Mouse (Mus musculus) CD4-positive naive resting alpha-beta T cell, adult 76 days (primary cell): ENCODE results near the gene Hal. TPM values are rescaled to one million over a fixed set of nuclear protein-coding genes. Genes with fewer than 3 reads are reported as not detected.

Experiments
- total RNA-seq: library from RNA; stranded (reverse); gene quantifications from one replicate; pipeline ENCODE4 v1.2.4, GENCODE M21; 2023

Gene Hal
- total RNA-seq = 2.1 TPM

GRCm38 (mm10) chr10:93488066-93488827 is at the start of gene Hal:
Hal (plus strand) TSS chr10:93488768.

GRCm38 (mm10) chr10:93539775-93540430 is 51.3 kb downstream of the Hal start, which contains the start of gene Amdhd1:
Amdhd1 (minus strand) TSS chr10:93540033.

DNA sequence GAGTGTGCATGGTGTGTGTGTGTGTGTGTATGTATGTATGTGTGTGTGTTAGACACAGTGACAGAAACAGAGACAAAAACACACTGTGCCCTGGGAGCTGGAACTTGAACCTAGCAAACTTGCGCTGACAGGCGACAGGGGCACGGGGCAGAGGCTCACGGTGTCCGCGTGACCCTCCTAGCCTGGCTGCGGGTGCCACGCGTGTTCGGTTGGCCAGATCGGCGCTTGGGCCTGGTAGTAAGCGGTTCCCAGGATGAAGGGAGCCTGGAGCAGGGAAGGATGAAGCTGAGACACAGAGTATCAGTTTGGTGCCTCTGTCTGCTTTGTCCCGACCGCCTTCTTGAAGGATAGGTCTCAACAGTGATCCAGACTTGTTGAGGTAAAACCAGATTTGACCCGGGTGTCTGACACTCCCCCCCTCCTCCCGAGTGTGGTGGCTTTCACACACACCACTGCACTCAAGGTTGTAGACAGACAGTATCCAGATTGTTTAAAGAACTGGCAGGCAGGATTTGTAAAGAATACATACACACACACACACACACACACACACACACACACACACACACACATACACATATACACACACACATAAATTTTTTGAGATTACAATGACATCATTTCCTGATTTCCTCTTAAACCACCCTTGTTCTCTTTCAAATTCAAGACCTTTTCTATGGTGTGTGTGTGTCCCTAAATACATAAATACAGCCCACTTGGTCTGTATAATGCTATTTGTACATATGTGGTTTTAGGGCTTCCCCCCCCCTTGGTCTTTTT is 52.1 kb downstream of the Hal start, which contains the start of gene Ccdc38:
Gene Ccdc38 (plus strand): TSS at position 202 of the 780 bp plus-strand sequence.

Other genes with a start within 250 kb of the Hal start
- 38.4 TPM for gene Elk3, start 177.6 kb upstream of the Hal start, total RNA-seq
- gene Lta4h, start 35.4 kb upstream of the Hal start, total RNA-seq = 123 TPM
- gene Amdhd1, start 51.3 kb downstream of the Hal start, total RNA-seq = not detected
- 0.32 TPM for gene Ccdc38, start 51.9 kb downstream of the Hal start, total RNA-seq
- 33.4 TPM for gene Snrpf, start 100.9 kb downstream of the Hal start, total RNA-seq
- gene Ntn4, start 151.9 kb downstream of the Hal start, total RNA-seq = not detected